Mouse (Mus musculus) B cell, adult 67 days (primary cell): ENCODE measurements around the gene Tdpoz4. TPM values are rescaled to one million over a fixed set of nuclear protein-coding genes. Genes with fewer than 3 reads are reported as not detected.

Experiments
- total RNA-seq, 2 experiments: library from RNA; stranded (reverse); gene quantifications; 4 replicates each; pipeline ENCODE4 v1.2.4; 2023

The Tdpoz4 gene
- total RNA-seq, result not detected

DNA sequence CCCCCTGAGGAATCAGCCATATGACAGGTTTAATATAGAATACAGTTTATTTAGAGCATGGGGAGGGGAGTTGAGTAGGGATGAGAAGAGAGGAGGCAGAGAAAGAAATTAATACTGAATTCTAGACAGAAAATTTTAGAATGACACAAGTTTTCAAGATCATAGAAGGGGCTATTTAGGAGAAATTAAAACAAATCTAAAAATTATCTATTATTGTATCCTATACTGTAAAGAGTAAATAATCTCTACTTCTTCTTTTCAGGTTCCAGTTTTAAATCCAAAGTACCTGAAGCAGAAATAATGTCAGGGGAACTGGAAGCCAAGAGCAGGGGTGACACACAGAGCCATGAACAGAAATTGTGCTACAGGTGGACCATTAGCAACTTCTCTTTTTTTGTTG is at the start of gene Tdpoz4:
Tdpoz4 (plus strand) TSS at position 301 of the 400 bp plus-strand sequence.

DNA sequence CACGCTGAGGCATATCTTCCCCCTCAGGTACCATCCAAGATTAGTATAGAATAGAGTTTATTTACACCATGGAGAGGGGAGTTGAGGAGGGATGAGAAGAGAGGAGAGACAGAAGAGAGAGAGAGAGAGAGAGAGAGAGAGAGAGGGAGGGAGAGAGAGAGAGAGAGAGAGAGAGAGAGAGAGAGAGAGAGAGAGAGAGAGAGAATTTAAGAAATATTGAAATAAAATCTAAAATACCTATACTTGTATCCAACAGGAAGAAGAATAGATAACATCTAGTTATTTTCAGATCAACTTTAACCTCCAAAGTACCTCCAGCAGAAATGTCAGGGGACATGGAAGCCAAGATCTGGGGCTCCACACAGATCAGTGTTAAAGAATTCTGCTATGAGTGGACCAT is 23.5 kb upstream of the Tdpoz4 start, which contains the start of gene Gm5773:
Gm5773 (plus strand) TSS at position 301 of the 400 bp plus-strand sequence.

DNA sequence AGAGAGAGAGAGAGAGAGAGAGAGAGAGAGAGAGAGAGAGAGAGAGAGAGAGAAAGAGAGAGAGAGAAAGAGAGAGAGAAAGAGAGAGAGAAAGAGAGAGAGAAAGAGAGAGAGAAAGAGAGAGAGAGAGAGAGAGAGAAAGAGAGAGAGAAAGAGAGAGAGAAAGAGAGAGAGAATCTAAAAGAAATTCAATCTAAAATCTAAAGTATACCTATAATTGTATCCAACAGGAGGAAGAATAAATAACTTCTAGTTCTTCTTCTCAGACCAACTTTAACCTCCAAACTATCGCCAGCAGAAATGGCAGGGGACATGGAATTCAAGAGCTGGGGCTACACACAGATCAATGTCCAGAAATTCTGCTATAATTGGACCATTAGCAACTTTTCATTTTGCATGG is 29.5 kb downstream of the Tdpoz4 start, which contains the start of gene Tdpoz3:
Tdpoz3 (plus strand) TSS at position 301 of the 400 bp plus-strand sequence.

Other genes starting within 250 kb of the Tdpoz4 start
- gene S100a10, start 241.3 kb upstream of the Tdpoz4 start, total RNA-seq, result 100 to 1,000 TPM; 194 to 222 TPM
- gene Tdpoz2, start 143.7 kb upstream of the Tdpoz4 start, total RNA-seq, result not detected
- not detected for gene Tdpoz1, start 120.1 kb upstream of the Tdpoz4 start, total RNA-seq
- gene Gm37596, start 103.3 kb upstream of the Tdpoz4 start, total RNA-seq, result not detected
- not detected for gene Gm5773, start 23.4 kb upstream of the Tdpoz4 start, total RNA-seq
- gene Tdpoz3, start 29.6 kb downstream of the Tdpoz4 start, total RNA-seq, result not detected
- gene Gm9117, start 147.1 kb downstream of the Tdpoz4 start, total RNA-seq, result not detected
- gene Tdpoz5, start 164.9 kb downstream of the Tdpoz4 start, total RNA-seq, result not detected